Mouse (Mus musculus): Measurements from ENCODE around the gene Ncstn.

GRCm38 (mm10) chr1:172025201-172025904 is 57.2 kb downstream of the Ncstn start:
- TF ChIP-seq POLR2A (IDR thresholded peaks at IDR 0.05; ENCODE audit: borderline replicate concordance, extremely low read depth, low read depth, low read length) = no peak
- no peak for TF ChIP-seq CTCF (IDR thresholded peaks at IDR 0.05; ENCODE audit: insufficient read depth, low read length)

All from lung, adult 2 months (tissue).